Mouse (Mus musculus): Measurements from ENCODE around the gene Robo2. TPM values are rescaled to one million over a fixed set of nuclear protein-coding genes. Genes with fewer than 3 reads are reported as not detected.
"Not testable (repeated sequence)": the region's sequence is repeated elsewhere in the genome, so short reads cannot be mapped to it uniquely, and the experiment has no call there.

The Robo2 gene
- total RNA-seq, 2 experiments from 2014 or later, result 0.39 to 0.54 TPM

DNA sequence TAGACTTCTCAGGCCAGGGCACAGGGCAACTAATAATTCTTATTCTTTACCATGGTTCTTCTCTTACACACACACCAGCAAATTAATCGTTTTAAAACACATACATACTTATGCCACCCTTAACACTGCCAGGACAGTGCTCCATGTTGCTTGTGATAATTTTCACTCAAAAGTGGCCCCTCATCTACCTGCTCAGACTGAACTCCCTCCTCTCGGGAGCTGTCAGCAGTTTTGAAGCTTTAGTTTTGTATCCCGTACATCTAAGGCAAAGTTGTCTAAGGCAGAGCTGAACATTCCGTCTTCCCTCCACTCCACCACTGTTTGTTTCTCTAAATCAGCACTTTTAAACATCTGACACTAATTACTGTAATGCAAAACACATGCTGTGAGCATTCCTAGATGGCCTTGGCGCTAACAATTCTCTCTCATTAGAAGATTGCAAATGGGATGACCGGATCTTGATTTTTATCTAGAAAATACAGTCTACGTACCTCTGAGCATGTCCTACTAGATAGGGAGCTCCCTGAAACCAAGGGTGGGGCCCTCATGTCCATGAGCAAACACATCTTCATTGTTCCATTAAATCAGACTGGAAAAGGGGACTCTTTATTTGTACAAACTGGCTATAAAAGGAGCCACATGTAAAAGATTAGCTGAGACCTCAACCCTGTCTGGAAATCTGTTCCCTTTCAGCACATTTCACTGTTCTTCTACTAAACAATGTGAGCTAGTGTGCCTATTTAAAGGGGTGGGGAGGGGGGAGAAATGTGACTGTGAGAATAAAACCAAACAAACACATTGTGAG lies 318.4 kb downstream of the Robo2 start:
- DNase-seq, result peak in 1 of 2 experiments; percentile 2
- intact Hi-C loops (cut with DNase I), result no loop called here

DNA sequence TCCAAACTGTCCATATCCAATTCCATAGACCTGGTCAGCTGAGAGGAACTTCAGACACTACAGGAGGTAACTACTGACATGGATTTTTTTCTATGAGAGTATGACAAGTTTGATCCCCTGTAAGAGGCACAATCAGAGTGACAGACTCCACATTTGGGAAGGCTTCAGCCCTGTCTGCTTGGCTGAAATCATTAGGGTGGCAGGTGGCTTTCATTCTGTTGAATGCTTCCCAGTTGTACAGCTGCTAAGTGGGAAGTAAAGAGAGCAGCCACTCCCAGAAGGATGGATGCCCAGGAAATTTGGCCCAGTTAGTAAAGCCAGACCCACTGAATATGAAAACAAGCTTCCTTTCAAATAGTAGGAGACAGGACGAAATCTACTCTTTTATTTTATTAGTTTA lies 321.7 kb downstream of the Robo2 start:
- intact Hi-C loops (cut with DNase I), result no loop called here
- DNase-seq, result no peak

DNA sequence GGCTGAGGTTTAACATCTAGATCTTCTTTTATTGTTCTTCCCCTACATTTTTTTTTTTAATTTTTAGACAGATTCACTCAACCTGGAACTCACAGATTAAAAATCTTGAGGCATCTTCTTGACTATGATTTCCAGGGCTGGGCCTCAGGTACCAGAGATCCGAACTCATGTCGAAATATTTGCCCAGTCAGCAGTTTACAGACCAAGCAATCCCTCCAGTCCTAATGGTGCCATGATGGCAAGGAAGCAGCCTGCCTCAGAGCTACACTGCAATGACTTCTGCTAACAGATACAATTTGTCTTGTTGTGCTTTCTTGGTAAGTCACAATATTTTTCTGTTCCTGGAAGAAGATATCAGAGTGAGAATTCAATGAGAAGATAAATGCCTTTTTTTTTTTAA lies 327.4 kb downstream of the Robo2 start:
- no peak for DNase-seq
- intact Hi-C loops (cut with DNase I), result no loop called here

DNA sequence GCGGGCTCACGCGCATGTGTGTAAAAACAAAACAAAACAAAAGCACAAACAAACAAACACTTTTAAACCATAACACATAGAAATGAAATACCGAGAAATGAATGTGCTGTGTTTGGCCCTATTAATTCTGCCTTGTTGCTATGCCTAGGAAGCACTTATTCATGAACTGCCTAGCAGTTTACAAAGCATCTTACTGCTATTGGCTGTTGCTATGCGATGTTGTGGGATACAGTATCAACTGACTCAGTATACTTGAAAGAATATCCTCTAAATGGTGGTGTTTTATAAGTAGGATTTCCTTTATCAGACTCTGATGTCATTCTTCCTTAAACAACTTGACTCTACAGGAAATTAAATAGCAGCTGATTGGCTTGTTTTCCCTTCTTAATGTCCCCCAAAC lies 339.0 kb downstream of the Robo2 start:
- DNase-seq, result no peak
- intact Hi-C loops (cut with DNase I), result no loop called here

DNA sequence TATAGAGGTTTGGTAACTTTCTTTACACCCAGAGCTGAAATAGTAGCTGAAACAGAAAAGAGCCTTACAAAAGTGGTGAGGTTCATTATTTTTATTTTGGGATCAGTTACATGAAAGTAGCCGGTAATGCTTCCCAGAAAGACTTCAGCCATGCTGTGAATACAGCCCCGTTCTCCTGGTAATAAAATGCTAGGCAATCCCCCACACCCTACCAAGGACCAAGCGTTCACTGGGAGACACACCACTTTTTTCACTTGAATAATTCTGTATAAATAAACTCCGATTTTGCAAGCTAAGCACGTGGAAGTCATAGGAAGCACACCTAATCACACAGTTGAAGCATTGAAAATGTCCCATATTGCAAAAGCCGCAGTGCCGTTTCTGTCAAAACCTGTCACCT lies 341.0 kb downstream of the Robo2 start:
- intact Hi-C loops (cut with DNase I), result no loop called here
- DNase-seq, result no peak

DNA sequence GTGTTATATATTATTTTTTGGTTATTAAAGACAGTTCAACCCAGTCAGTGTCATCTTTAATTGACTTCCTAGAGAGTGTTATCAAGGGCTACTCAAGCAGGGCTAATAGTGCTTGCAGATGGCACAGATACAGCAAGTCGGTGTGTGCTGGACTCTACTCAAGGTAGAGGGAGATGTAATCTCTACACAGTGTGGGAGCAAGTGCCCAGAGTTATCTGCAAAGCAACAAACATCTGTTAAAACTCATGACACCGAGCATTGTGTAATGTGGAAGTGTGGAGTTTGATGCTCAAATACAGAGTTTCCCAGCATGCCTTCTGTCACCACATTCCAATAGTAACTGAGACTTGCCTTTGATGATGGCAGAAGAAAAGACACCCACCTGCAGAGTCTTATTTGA lies 345.7 kb downstream of the Robo2 start:
- intact Hi-C loops (cut with DNase I), result no loop called here
- no peak for DNase-seq

DNA sequence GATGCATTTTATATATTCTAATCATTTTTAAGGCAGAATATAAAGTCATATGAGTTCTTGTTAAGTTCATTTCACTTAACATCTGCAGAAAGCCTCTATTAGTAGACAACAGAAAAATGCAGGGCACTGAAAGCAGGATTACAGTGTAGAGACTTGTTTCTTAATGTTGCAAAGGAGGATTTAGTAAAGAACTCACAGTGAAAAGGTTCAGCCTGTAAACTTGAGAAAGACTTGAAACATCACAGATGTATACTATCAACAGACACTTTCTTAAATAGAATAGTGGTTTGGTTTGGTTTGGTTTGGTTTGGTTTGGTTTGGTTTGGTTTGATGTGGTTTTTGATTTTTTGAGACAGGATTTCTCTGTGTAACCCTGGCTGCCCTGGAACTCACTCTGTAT lies 349.7 kb downstream of the Robo2 start:
- intact Hi-C loops (cut with DNase I), result no loop called here
- no peak for DNase-seq

DNA sequence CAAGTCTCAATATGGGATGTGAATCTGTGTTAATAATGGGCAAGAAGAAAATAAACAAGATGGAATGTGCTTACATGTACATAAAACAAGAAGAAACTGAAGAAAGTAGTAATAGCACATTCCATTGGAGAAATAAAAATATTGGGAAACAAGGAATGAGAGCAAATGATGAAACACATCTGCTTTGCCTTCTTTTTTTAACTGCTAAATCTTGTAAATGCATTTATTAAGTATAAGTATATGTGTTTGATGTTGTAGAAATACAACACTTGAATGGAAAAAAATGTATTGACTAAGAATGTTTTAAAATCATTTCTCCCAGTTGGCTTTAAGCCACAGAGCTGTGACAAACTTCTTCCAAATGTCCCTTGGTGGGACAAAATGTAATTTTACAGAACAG lies 350.1 kb downstream of the Robo2 start:
- intact Hi-C loops (cut with DNase I), result no loop called here

DNA sequence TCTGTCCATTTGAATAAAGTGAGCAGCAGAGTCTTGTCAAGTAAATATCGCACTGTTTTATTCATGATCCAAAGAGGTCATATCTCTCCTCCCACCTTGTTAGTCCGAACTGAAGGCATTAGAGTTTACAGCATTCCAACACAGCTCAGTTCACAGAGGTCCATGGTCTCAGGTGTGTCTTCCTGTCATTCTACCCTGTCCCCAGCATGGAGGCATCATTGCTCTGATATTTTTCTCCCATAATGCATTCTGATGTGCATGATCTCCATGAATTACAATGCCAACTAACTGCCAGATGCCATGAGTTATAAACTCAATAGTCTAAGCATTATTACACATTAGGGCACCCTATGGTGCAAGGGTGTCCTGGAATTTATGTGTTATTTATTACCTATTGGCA lies 354.7 kb downstream of the Robo2 start:
- intact Hi-C loops (cut with DNase I), result no loop called here
- no peak for DNase-seq

More for the DNA sequence above, 350.1 kb downstream of the Robo2 start:
- no peak for DNase-seq

DNA sequence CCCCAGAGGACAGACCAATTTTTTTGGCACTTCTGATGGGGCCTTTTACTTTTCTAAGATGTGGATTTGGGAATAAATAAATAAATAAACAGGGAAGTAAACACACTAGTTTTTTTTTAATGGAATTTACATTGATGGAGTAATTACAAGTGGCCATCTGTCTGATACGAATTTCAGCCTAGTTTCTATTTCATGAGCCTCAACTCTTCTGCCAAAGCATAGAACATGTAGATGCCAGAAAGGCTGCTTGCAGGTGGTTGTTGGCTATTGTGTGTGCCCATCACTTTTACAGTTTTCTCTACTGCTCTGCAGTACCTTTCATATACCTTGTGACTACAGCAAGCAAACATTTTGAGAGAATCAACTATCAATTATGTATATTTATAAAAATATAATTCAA lies 355.4 kb downstream of the Robo2 start:
- intact Hi-C loops (cut with DNase I), result no loop called here
- DNase-seq, result no peak

DNA sequence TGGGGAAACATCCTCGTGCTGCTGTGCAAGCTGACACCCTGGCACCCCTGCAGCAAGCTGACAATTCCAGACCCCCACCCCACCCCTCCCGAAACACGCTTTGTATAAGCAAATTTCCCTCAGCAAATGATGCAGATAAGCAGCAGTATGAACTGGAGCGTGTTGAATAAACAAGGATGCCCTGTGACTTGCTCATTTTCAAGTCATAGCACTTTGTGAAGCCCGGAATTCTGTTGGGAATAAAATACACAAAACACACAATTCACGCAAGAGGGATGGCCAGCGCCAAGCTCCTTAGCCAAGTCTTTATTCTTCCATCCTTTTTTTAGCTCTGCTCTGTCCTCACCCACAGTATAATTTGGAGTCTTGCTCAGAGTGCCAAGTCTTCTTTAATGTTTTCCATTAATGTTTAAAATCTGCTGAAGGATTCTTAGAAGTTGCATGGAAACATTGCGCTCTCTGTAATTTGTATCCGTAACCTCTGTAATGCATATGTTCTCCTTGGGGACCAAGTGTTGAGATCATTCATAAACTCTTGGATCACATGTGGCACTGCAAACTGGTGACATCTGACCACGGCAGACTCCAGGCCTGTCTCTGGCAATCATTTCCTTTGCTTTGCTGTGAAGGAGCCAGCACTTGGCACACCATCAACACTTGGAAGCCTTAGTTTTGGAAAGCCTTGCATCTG lies 356.4 kb downstream of the Robo2 start:
- intact Hi-C loops (cut with DNase I), result no loop called here
- peak; percentile 4 to 6 for DNase-seq

DNA sequence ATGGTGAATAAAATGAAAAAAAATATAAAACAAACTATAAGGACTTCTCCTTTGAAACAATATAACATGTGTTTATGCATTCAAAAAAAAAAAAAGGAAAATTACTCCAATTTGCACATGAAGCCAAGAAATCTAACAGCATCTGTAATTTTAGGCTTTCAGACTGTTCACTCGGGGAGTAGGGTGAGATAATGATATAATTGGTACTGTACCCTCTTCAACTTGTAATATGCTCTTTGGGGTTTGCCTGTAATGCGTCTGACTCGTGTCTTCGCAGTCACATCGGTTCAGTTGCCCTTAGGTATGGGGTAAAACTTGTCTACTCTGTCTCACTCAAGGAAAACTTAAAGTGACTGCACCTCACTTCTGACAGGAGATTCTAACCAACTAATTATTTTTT lies 362.2 kb downstream of the Robo2 start:
- DNase-seq, result no peak
- intact Hi-C loops (cut with DNase I), result no loop called here

DNA sequence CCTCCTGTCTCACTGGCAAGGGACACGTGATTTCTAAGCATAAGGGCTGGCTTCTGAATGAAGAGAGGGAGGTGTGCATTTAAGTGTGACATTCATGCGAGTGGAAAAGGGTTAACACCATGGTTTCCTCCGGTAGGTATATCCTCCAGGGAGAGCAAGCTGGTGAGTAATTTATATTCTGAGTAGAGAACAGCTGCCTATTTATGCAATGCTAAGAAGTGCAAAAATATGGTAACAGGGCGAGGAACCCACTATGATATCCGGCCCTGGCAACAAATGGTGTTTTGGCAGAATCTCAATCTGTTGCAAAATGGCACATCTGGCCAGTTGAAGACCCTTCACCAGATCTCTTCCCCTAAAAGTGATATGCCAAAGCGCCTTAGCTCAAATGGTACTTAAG lies 362.6 kb downstream of the Robo2 start:
- intact Hi-C loops (cut with DNase I), result no loop called here
- no peak for DNase-seq

DNA sequence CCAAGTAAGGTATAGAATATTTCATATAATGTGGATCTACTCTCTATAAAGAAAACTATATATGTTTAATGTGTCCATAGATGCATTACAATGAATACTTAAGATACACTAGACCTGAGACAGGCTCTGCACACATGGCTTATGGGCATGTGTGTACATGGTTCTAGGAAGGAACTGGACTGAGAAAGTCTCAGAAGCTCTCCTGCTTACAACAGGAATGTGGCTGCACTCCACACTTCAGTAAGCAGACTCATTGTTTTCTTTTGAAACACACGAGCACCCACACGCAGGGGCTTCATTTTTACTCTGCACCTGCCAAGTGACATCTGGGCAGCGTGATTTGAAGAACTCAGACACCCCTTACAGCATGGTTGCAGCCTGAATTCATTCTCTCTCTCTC lies 364.4 kb downstream of the Robo2 start:
- intact Hi-C loops (cut with DNase I), result no loop called here
- DNase-seq, result no peak

DNA sequence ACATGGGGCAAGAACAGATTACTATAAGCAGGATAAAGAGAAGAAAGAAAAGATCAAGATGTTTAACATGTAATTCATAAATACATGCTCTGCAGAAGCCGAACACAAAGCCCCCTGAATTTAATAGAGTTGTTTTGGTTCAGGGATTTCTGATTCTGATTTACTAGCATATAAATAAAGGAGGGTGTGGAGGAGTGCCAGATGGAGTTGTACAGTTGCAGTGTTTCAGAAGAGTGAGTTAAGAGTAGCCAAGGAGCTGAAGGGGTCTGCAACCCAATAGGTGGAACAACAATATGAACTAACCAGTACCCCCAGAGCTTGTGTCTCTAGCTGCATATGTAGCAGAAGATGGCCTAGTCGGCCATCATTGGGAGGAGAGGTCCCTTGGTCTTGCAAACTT lies 370.8 kb downstream of the Robo2 start:
- DNase-seq; intact Hi-C loops (cut with DNase I): not testable (repeated sequence)

DNA sequence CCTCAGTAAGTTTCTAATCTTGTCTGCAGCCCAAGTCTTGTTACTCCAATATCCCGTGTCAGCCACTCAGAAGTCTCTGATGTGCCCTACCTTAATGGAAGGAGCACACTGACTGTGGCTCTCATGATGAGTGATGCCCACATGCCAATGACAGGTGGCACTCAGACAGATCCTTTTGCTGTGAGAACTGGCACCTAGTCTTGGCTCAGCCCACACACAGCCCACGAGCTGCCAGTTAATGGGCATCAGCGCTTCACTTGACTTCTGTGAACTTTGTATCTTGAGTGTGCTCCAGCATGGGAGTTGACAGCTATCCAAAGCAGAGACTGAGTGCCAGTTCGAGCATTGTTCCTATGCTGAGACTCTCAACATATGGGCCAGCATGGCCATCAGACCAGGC lies 383.8 kb downstream of the Robo2 start:
- DNase-seq, result no peak
- intact Hi-C loops (cut with DNase I), result no loop called here

DNA sequence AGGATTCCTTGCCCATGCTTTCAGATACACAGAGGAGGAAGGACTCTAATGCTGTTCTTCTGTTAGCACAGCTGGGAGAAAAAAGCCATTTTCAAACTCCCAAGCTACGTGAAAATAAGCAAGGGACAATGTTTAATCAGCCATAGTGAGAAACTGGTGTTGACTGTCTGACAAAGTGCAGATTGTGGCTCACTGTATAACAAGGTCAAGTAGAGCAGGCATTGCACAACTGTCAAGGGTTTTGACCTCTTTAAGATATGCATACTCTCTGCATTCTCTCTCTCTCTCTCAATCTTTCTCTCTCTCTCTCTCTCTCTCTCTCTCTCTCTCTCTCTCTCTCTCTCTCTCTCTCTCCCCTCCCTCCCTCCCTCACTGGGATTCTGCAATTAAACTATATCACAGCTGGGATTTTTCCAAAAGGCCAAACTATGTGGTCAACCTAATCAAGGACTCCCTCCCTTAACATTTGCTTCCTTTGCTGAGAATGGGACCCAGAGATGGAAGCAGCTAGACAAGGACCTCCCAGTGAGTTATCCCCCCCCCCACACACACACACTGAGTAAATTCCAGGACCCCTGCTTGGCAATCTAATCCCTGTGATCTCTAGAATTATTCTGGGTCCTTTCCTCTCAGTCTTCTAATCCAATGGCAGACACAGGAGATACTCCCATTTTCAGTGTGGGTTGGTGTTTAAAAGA lies 389.2 kb downstream of the Robo2 start:
- intact Hi-C loops (cut with DNase I), result no loop called here
- DNase-seq, result no peak

DNA sequence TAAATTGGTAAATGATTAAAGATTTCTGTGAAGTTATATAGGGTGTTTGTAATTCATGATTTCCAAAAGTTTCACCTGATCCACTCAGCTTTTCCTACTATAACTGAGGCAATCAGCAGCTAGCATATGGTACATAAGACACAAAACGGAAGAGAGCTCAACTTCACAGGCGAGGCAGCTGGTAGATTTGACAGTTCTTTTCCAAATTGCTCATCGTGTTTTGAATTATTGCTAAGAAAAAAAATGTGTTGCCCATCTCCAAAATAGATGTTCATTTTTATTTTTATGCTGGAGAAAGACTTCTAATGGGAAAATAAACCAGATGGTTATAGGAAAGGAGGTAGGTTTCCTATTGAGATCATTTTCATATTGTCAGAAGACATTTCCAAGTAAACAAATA lies 405.9 kb downstream of the Robo2 start:
- intact Hi-C loops (cut with DNase I), result no loop called here
- no peak for DNase-seq

DNA sequence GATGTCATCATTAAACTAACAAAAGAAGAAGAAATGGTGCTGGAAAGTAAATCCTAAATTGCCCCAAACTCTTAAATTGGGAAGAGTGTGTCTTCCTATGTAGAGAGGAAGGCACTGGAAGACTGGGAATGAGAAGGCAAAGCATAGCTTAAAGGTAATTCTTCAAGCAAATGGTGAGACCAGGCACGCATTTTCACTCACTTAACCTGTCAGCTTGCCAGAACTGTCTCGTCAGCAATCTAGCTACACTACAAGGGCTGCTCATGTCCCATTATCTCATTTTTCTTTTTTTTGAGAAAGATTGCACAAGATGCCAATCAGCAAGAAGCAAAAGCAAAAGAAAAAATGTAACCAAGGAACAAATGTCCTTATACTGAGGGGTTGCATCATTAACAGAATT lies 410.3 kb downstream of the Robo2 start:
- intact Hi-C loops (cut with DNase I), result no loop called here

DNA sequence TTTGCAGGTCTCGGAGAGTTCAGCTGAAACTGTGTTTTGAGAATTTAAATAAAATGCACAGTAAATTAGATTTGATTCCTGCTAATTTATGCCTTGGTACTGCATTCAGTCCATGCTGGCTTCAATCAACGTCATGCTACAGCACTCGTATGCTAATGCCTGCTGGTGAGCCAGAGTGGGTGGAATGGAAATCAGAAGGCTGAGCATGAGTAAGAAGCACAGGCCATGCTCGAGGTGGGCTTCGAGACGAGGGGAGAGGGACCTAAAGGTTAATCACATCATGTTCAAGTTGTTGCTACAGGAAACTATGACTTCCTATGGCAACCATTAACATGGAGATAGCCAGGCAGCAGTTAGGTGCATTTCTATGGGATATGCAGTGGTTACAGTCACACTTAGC lies 420.4 kb downstream of the Robo2 start:
- no peak for DNase-seq
- intact Hi-C loops (cut with DNase I), result no loop called here

More for the DNA sequence above, 410.3 kb downstream of the Robo2 start:
- no peak for DNase-seq

DNA sequence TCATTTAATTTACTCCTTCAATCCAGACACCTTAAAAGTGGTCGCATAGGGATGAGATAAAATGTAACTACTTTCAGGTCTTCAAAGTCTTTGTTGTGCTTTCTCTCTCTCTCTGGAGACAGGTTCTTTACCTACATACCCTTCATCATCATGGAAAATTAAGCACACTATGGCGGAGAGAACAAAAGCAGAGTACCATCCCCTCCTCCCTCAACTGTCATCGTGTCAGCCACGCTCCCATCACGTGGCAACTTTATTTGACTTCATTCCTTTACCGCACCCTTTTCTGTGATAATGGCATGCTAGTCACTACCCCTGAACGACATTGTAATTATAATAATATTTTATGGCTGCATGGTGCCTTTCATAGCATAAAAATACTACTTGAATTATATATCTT lies 442.1 kb downstream of the Robo2 start:
- DNase-seq, result no peak
- intact Hi-C loops (cut with DNase I), result no loop called here

All from heart, postnatal 36 days (tissue).